Mouse (Mus musculus): ENCODE measurements around the gene Srsf6. TPM values are rescaled to one million over a fixed set of nuclear protein-coding genes. Genes with fewer than 3 reads are reported as not detected.

Gene Srsf6
- polyA plus RNA-seq, 1 experiment, result 194 TPM

GRCm38 (mm10) chr2:162975157-162975775, 43.9 kb downstream of the Srsf6 start:
- Histone ChIP-seq H3K36me3 (ENCODE audit: control insufficient read depth, insufficient read depth, low read length) (no peaks in the 10 kb centered on the region), H3K27me3 (ENCODE audit: control insufficient read depth, insufficient read depth, low read length) (no peaks in the 10 kb centered on the region; the same call in 1 of the 2 replicates), H3K27ac (ENCODE audit: control insufficient read depth, insufficient read depth, low read length) (no peak overlapping the region), H3K4me3 (ENCODE audit: control insufficient read depth, insufficient read depth, low read length) (no peak overlapping the region), H3K4me1 (replicated peaks; ENCODE audit: control insufficient read depth, insufficient read depth, low read length) (no peaks in the 10 kb centered on the region)
- TF ChIP-seq CTCF (IDR thresholded peaks at IDR 0.05; ENCODE audit: borderline replicate concordance, control insufficient read depth, extremely low read depth, insufficient read depth, low read length, poor library complexity), result no peak
- no peak for DNase-seq
- 92% methylated on average over 11 of the region's 11 CpGs for WGBS

DNA sequence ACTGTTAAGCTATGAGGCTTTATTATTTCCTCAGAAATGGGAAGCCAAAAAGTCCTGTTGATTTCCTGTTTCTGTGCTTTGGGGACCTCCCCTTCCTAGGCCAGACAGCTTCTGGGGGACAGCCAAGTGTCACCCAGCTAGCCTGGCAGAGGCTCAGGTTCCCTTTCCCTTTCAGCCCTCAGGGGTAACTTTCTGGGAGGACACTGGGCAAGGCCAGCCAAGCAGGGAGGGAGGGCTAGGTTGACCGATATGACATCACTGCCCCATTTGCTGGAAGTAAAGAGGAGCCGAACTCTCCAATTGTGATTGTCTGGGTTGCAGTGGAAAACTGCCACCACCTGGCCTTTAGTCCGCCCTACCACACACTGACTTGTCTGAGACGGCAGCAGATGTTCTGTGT, 44.7 kb downstream of the Srsf6 start:
- H3K4me1 ChIP-seq (replicated peaks; ENCODE audit: control insufficient read depth, insufficient read depth, low read length), result no peaks in the 10 kb centered on the region
- WGBS, result 54% methylated on average over 4 of the region's 4 CpGs
- no peak overlapping the region for H3K4me3 ChIP-seq (ENCODE audit: control insufficient read depth, insufficient read depth, low read length)
- no peak overlapping the region for H3K27ac ChIP-seq (ENCODE audit: control insufficient read depth, insufficient read depth, low read length)
- TF ChIP-seq CTCF (IDR thresholded peaks at IDR 0.05; ENCODE audit: borderline replicate concordance, control insufficient read depth, extremely low read depth, insufficient read depth, low read length, poor library complexity), result no peak
- no peak for TF ChIP-seq POLR2A (IDR thresholded peaks at IDR 0.05; ENCODE audit: control insufficient read depth, extremely low read depth, insufficient read depth, low read length, poor library complexity)
- DNase-seq, result no peak
- H3K27me3 ChIP-seq (ENCODE audit: control insufficient read depth, insufficient read depth, low read length), result no peaks in the 10 kb centered on the region; the same call in 1 of the 2 replicates
- no peaks in the 10 kb centered on the region for H3K36me3 ChIP-seq (ENCODE audit: control insufficient read depth, insufficient read depth, low read length)

DNA sequence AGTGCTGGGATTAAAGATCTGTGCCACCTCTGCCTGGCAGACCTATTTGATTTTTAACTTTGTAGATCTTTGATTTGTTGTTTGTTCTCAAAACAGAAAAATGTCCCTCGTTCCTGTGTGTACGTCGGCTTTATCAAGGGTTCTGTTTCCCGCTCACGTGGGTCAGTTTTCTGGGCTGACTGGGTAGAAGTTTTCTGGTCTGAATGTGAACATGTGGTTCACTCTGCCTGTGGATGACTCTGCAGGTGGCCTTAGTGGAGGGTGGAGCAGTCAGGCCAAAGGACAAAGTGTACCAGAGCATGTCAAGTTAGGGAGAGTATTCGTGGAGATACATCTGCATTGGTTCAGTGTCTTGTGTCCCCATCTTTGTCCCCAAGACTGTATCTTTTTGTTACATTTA, 53.1 kb downstream of the Srsf6 start:
- no peaks in the 10 kb centered on the region for H3K27me3 ChIP-seq (ENCODE audit: control insufficient read depth, insufficient read depth, low read length)
- WGBS, result 92% methylated on average over 6 of the region's 6 CpGs
- no peak overlapping the region for H3K27ac ChIP-seq (ENCODE audit: control insufficient read depth, insufficient read depth, low read length)
- no peak overlapping the region for H3K4me3 ChIP-seq (ENCODE audit: control insufficient read depth, insufficient read depth, low read length)
- no peaks in the 10 kb centered on the region for H3K36me3 ChIP-seq (ENCODE audit: control insufficient read depth, insufficient read depth, low read length)
- no peaks in the 10 kb centered on the region for H3K4me1 ChIP-seq (replicated peaks; ENCODE audit: control insufficient read depth, insufficient read depth, low read length)
- DNase-seq, result no peak
- TF ChIP-seq POLR2A (IDR thresholded peaks at IDR 0.05; ENCODE audit: control insufficient read depth, extremely low read depth, insufficient read depth, low read length, poor library complexity) (no peak), CTCF (IDR thresholded peaks at IDR 0.05; ENCODE audit: borderline replicate concordance, control insufficient read depth, extremely low read depth, insufficient read depth, low read length, poor library complexity) (no peak)

GRCm38 (mm10) chr2:162985923-162986322, 54.6 kb downstream of the Srsf6 start:
- DNase-seq, result no peak
- Histone ChIP-seq H3K4me1 (replicated peaks; ENCODE audit: control insufficient read depth, insufficient read depth, low read length) (no peaks in the 10 kb centered on the region), H3K4me3 (ENCODE audit: control insufficient read depth, insufficient read depth, low read length) (no peak overlapping the region), H3K27me3 (ENCODE audit: control insufficient read depth, insufficient read depth, low read length) (no peaks in the 10 kb centered on the region), H3K27ac (ENCODE audit: control insufficient read depth, insufficient read depth, low read length) (no peak overlapping the region), H3K36me3 (ENCODE audit: control insufficient read depth, insufficient read depth, low read length) (no peaks in the 10 kb centered on the region)
- 64% methylated on average over 3 of the region's 3 CpGs for WGBS
- TF ChIP-seq CTCF (IDR thresholded peaks at IDR 0.05; ENCODE audit: borderline replicate concordance, control insufficient read depth, extremely low read depth, insufficient read depth, low read length, poor library complexity) (no peak), POLR2A (IDR thresholded peaks at IDR 0.05; ENCODE audit: control insufficient read depth, extremely low read depth, insufficient read depth, low read length, poor library complexity) (no peak)

Other genes starting within 250 kb of the Srsf6 start
- 0.19 and 0.36 TPM in 2 replicates for gene L3mbtl1, start 11.9 kb downstream of the Srsf6 start, polyA plus RNA-seq (2012; rRNA removed)
- gene Sgk2, start 55.8 kb downstream of the Srsf6 start, polyA plus RNA-seq (2012; rRNA removed), result 0.22 and 0.24 TPM in 2 replicates
- gene Ift52, start 85.8 kb downstream of the Srsf6 start, polyA plus RNA-seq (2012; rRNA removed), result 27.2 and 28.9 TPM in 2 replicates
- gene Mybl2, start 123.2 kb downstream of the Srsf6 start, polyA plus RNA-seq (2012; rRNA removed), result 29.8 and 44.7 TPM in 2 replicates
- gene Gtsf1l, start 156.3 kb downstream of the Srsf6 start, polyA plus RNA-seq (2012; rRNA removed), result not detected in 2 replicates